Mouse (Mus musculus): Measurements from ENCODE around the gene Rftn2. TPM values are rescaled to one million over a fixed set of nuclear protein-coding genes. Genes with fewer than 3 reads are reported as not detected.

Gene Rftn2
- polyA plus RNA-seq, 1 experiment from 2014 or later: 8.6 TPM

DNA sequence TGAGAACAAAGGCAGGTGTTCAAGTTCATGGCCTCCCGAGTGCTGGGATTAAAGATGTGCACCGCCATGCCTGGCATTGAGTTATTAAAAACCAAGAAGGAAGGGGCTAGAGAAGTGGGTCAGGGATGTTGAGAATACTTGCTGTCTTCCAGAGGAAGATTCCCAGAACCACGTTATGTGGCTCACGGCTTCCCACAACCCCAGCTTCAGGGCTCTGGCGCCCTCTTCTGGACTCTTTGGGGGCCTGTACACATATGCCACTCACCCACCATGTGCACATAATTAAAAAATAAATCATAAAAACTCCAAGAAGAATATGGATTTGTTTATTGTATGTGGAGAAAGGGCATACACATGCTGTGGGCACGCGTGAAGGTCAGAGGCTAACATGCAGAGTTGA is 64.7 kb downstream of the Rftn2 start:
- no peaks in the 10 kb centered on the region for H3K27me3 ChIP-seq (replicated peaks)
- H3K27ac ChIP-seq: no peak overlapping the region
- no peak for ATAC-seq (ENCODE audit: insufficient read depth, low FRiP score, low read depth)
- no peak overlapping the region for H3K4me2 ChIP-seq
- no peaks in the 10 kb centered on the region for H3K9me3 ChIP-seq
- H3K4me3 ChIP-seq (replicated peaks): no peak overlapping the region
- WGBS: 69% methylated on average over 7 of the region's 7 CpGs
- H3K36me3 ChIP-seq: peaks cover 11% of the 10 kb centered on the region; the same call in 1 of the 2 replicates
- H3K9ac ChIP-seq: no peak overlapping the region
- no peaks in the 10 kb centered on the region for H3K4me1 ChIP-seq

DNA sequence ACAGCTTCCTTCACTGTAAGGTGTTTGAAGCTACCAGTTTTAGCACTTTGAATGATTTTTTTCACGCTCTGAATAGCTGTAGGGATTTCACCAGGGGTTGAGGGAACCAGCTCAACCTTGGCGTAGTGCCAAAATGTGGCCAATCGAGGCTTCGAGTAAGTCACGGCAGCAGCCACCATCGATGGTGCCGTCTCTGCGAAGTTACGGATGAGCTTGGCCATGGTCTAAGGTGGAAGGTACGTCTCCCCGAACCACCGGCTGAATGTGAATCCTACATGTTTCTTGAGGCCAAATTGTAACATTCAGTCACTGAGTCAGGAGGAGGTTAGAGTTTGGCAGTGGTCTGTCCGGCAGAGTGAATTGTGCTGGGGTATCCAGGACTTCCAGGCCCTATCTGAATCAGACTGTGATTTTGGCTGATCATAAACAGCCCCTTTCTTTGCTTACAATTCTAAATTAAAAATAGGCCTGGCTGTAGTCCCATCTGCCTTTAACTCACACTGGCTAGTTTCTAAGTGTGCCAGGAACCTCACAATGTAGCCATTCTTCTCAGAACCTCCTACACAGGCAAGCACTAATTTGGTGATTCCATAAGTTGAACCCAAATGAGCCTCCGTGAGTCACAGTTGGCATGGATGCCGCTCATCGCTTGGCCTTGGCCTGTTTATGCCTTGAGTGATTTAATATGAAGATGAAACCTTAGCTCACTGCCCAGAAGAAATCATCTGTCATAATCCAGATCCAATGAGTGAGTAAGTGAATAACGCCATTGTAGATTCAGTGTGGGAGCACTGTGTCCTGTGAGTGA is 65.5 kb downstream of the Rftn2 start:
- Histone ChIP-seq H3K9ac (no peak overlapping the region), H3K4me1 (no peaks in the 10 kb centered on the region), H3K27me3 (replicated peaks) (no peaks in the 10 kb centered on the region), H3K27ac (no peak overlapping the region), H3K4me3 (replicated peaks) (no peak overlapping the region), H3K4me2 (no peak overlapping the region), H3K9me3 (no peaks in the 10 kb centered on the region), H3K36me3 (peaks cover 11% of the 10 kb centered on the region; the same call in 1 of the 2 replicates)
- 86% methylated on average over 17 of the region's 17 CpGs for WGBS
- 0 out of 2 replicates have a peak, but pooled peaks have one; percentile 14 for ATAC-seq (ENCODE audit: insufficient read depth, low FRiP score, low read depth)

DNA sequence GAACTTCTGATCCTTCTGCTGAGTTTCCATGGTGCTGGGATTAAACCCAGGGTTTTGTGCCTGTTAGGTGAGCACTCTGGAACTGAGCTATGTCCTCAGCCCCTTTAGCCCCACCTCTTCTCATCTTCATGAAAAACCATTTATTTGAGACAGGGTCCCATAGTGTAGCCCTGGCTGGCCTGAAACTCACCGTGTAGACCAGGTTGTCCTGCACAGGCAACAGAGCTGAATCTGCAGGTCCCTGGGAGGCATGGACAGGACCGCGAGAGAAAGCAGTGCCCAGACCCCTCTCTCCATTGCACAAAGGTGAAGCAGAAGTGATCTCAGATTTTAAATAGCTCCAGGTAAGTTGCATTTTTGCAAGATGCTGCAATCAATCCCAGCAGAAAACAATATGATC is 66.4 kb downstream of the Rftn2 start:
- no peak overlapping the region for H3K4me3 ChIP-seq (replicated peaks)
- 91% methylated on average over 3 of the region's 3 CpGs for WGBS
- ATAC-seq (ENCODE audit: insufficient read depth, low FRiP score, low read depth): no peak

DNA sequence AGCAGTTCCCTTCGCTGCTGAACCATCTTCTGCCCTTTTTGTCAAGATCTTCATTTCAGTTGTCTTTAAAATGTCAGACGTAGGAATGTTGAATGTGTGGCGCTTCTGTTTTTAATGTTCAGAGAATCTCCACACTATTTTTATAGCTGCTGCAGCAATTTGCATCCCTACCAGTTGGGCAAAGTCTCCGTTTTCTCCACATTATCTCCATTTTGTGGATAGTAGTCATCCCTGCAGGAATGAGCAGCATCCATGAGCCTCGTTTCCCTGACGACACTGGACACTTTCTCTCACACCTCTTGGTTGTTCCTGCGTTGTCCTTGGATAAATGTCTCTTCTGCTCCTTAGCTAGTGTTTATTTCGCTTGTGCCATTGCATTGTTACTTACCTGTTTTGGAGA is 67.8 kb downstream of the Rftn2 start:
- H3K36me3 ChIP-seq: peaks cover 11% of the 10 kb centered on the region; the same call in 1 of the 2 replicates
- H3K9ac ChIP-seq: no peak overlapping the region
- H3K4me2 ChIP-seq: no peak overlapping the region
- H3K27me3 ChIP-seq (replicated peaks): no peaks in the 10 kb centered on the region
- no peaks in the 10 kb centered on the region for H3K9me3 ChIP-seq
- ATAC-seq (ENCODE audit: insufficient read depth, low FRiP score, low read depth): no peak
- H3K27ac ChIP-seq: no peak overlapping the region
- 93% methylated on average over 8 of the region's 8 CpGs for WGBS
- no peak overlapping the region for H3K4me3 ChIP-seq (replicated peaks)
- no peaks in the 10 kb centered on the region for H3K4me1 ChIP-seq

More for the DNA sequence above, 66.4 kb downstream of the Rftn2 start:
- Histone ChIP-seq H3K36me3 (peaks cover 11% of the 10 kb centered on the region; the same call in 1 of the 2 replicates), H3K27ac (no peak overlapping the region), H3K27me3 (replicated peaks) (no peaks in the 10 kb centered on the region), H3K4me2 (no peak overlapping the region), H3K4me1 (no peaks in the 10 kb centered on the region), H3K9me3 (no peaks in the 10 kb centered on the region), H3K9ac (no peak overlapping the region)

DNA sequence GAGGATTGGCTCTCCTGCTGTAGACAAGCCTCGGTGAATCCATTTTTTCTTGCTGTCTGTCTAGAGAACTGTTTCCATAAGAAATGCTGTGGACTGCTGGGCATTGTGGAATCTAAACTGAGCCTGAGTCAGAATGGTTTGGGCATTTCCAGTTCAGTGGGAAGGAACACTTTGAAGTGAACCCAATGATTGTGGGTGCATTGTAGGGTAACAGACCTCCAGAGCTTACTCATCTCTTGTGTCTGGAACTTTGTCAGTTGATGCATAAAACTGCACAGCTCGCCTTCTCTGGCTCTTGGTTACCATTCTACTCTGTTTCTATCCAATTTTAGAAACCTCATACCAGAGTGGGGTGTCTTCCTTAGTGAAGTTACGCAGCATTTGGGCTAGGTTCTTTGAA is 68.4 kb downstream of the Rftn2 start:
- Histone ChIP-seq H3K4me3 (replicated peaks) (no peak overlapping the region), H3K27ac (no peak overlapping the region), H3K4me2 (no peak overlapping the region), H3K4me1 (no peaks in the 10 kb centered on the region), H3K27me3 (replicated peaks) (no peaks in the 10 kb centered on the region), H3K36me3 (peaks cover 11% of the 10 kb centered on the region; the same call in 1 of the 2 replicates), H3K9me3 (no peaks in the 10 kb centered on the region), H3K9ac (no peak overlapping the region; the same call in 1 of the 2 replicates)
- 87% methylated on average over 3 of the region's 3 CpGs for WGBS
- no peak for ATAC-seq (ENCODE audit: insufficient read depth, low FRiP score, low read depth)

DNA sequence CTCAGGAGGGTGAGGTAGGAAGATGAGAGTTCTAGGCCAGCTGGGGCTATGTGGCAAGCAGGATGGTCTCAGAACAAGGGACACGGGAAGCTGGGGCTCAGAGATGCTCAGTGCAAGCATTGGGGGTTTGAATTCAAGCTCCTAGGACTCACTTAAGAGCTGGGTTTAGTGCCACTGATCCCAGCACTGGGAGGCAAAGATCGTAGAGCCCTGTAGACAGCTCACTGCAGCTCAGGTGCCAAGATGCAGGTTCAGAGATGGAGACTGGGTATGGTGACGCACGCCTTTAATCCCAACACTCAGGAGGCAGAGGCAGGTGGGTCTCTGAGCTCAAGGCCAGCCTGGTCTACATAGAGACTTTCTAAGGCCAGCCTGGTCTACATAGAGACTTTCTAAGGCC is 69.3 kb downstream of the Rftn2 start:
- Histone ChIP-seq H3K9me3 (no peaks in the 10 kb centered on the region), H3K4me3 (replicated peaks) (no peak overlapping the region), H3K4me1 (no peaks in the 10 kb centered on the region), H3K9ac (no peak overlapping the region), H3K4me2 (no peak overlapping the region), H3K27me3 (replicated peaks) (no peaks in the 10 kb centered on the region), H3K27ac (no peak overlapping the region), H3K36me3 (peaks cover 12% of the 10 kb centered on the region; the same call in 1 of the 2 replicates)
- no peak for ATAC-seq (ENCODE audit: insufficient read depth, low FRiP score, low read depth)
- WGBS: 91% methylated on average over 4 of the region's 4 CpGs

DNA sequence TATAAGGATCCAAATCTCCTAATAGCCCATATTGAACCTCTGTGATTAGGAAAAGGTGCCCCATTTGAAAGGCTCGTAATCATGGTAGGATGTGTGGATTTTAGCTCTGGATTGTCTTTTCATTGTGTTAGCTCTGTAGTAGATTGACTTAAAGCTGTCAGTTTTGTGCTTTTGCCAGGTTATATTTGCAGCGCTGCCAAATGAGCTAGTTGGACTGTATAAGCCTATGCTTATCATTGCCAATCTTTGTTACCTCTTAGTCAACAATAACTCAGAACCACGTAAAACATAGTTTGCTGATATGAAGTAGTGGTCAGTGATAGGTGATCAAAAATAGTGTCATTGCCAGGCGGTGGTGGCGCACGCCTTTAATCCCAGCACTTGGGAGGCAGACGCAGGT is 81.0 kb downstream of the Rftn2 start:
- no peak overlapping the region for H3K4me2 ChIP-seq
- H3K9me3 ChIP-seq: no peaks in the 10 kb centered on the region
- WGBS: 93% methylated on average over 7 of the region's 7 CpGs
- peaks cover 26% of the 10 kb centered on the region for H3K36me3 ChIP-seq
- ATAC-seq (ENCODE audit: insufficient read depth, low FRiP score, low read depth): no peak
- H3K27ac ChIP-seq: no peak overlapping the region
- H3K4me1 ChIP-seq: no peaks in the 10 kb centered on the region
- H3K4me3 ChIP-seq (replicated peaks): no peak overlapping the region
- no peaks in the 10 kb centered on the region for H3K27me3 ChIP-seq (replicated peaks)
- H3K9ac ChIP-seq: no peak overlapping the region

DNA sequence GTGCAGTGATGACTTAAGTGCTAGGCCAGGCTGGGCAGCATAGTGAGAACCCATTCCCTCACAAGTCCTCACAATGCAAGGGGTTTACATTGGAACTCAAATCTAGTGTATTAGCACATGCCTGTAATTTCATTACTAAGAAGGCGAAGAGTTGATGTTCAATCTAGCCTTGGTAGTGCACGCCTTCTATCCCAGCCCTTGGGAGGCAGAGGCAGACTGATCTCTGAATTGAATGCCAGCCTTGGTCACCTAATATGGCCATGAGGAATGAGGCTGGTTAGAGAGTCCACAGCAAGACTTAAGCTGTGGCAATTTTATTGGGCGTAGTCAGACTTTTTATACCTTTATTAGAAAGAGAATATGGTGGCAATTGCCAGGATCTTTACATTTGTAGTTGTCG is 82.2 kb downstream of the Rftn2 start:
- H3K4me3 ChIP-seq (replicated peaks): no peak overlapping the region
- H3K27me3 ChIP-seq (replicated peaks): no peaks in the 10 kb centered on the region
- peaks cover 27% of the 10 kb centered on the region for H3K36me3 ChIP-seq
- no peak for ATAC-seq (ENCODE audit: insufficient read depth, low FRiP score, low read depth)
- WGBS: 97% methylated on average over 4 of the region's 4 CpGs
- H3K9ac ChIP-seq: no peak overlapping the region
- H3K9me3 ChIP-seq: no peaks in the 10 kb centered on the region
- no peak overlapping the region for H3K27ac ChIP-seq
- H3K4me2 ChIP-seq: no peak overlapping the region
- H3K4me1 ChIP-seq: no peaks in the 10 kb centered on the region

DNA sequence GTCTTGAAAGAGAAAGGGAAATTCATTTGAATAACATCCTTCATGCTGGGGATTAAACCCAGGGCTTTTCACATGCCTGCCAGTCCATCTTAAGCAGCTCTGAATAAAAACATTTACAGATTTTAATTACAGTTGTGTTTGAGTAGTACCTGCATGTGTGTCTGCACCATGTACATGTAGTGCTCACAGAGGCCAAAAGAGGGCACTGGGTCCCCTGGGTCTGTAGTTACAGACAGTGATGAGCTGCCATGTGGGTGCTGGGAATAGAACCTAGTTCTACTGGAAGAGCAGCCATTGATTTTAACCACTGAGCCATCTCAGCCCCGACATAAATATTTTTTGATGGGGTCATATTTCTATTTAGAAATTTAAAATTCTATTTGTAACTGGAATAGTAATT is 90.7 kb downstream of the Rftn2 start:
- no peak for ATAC-seq (ENCODE audit: insufficient read depth, low FRiP score, low read depth)
- Histone ChIP-seq H3K36me3 (peaks cover 12% of the 10 kb centered on the region; the same call in 1 of the 2 replicates), H3K9me3 (no peaks in the 10 kb centered on the region), H3K4me2 (no peak overlapping the region), H3K27ac (no peak overlapping the region), H3K27me3 (replicated peaks) (no peaks in the 10 kb centered on the region), H3K4me1 (peaks cover 5% of the 10 kb centered on the region), H3K4me3 (replicated peaks) (no peak overlapping the region), H3K9ac (no peak overlapping the region)
- WGBS: 92% methylated on average over 1 of the region's 1 CpGs

DNA sequence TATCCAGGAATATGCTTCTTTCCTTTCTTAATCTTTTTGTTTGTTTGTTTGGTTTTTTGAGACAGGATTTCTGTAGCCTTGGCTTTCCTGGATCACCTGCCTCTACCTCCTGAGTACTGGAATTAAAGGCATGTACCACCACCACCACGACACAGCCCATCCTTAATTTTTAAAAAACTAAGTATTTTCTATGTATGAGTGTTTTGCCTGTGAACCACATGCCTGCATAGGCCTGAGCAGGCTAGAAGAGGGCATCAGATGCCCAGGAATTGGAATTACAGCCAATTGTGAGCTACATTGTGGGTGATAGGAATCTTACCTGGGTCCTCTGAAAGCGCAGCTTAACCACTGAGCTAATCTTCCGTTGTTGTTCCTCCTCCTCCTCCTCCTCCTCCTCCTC is 92.3 kb downstream of the Rftn2 start:
- no peak overlapping the region for H3K4me2 ChIP-seq
- H3K9ac ChIP-seq: no peak overlapping the region
- 90% methylated on average over 3 of the region's 3 CpGs for WGBS
- no peaks in the 10 kb centered on the region for H3K9me3 ChIP-seq
- H3K27me3 ChIP-seq (replicated peaks): no peaks in the 10 kb centered on the region
- peaks cover 5% of the 10 kb centered on the region for H3K4me1 ChIP-seq
- no peak overlapping the region for H3K27ac ChIP-seq
- no peak for ATAC-seq (ENCODE audit: insufficient read depth, low FRiP score, low read depth)
- no peak overlapping the region for H3K4me3 ChIP-seq (replicated peaks)
- peaks cover 4% of the 10 kb centered on the region; the same call in 1 of the 2 replicates for H3K36me3 ChIP-seq

DNA sequence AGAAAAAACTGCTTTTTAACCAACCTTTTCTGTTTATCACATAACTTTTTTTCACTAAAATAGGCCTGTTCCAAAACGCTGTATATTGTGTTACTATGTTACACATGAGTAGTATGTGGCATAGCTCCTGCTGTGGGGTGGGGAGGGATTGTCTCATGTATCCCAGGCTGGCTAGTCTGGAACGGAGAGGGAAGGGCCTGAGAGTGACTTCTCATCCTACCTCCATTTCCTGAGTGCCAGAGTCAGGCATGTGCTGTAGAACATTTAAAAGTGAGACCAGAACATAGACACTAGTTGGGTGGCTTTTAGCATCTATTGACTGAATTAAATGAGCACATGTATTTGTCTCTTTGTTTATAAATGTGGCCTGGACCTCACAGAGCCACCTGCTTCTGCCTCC is 93.4 kb downstream of the Rftn2 start:
- Histone ChIP-seq H3K4me3 (replicated peaks) (no peak overlapping the region), H3K4me1 (peaks cover 5% of the 10 kb centered on the region), H3K27ac (no peak overlapping the region), H3K27me3 (replicated peaks) (no peaks in the 10 kb centered on the region), H3K9ac (no peak overlapping the region), H3K4me2 (peak overlapping the region; percentile 29; the same call in 1 of the 2 replicates), H3K36me3 (peaks cover 4% of the 10 kb centered on the region; the same call in 1 of the 2 replicates), H3K9me3 (no peaks in the 10 kb centered on the region)
- 64% methylated on average over 2 of the region's 2 CpGs for WGBS
- ATAC-seq (ENCODE audit: insufficient read depth, low FRiP score, low read depth): no peak

DNA sequence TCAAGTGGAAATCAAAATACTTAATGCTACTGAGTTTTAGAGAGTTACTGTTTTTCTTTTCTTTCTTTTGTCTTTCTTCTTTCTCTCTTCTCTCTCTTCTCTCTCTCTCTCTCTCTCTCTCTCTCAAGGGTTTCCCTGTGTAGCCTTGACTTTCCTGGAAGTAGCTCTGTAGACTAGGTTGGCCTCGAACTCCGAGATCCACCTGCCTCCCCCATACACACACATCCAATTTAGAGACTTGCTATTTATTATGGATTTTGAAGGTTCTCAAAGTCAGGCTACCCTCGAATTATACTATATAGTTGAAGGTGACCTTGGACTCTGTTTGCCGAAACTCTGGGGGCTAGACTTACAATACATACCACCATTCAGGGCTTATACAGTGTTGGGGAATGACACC is 94.3 kb downstream of the Rftn2 start:
- no peaks in the 10 kb centered on the region for H3K27me3 ChIP-seq (replicated peaks)
- WGBS: 58% methylated on average over 4 of the region's 4 CpGs
- H3K4me3 ChIP-seq (replicated peaks): peak overlapping the region; percentile 98
- no peak for ATAC-seq (ENCODE audit: insufficient read depth, low FRiP score, low read depth)
- no peaks in the 10 kb centered on the region for H3K36me3 ChIP-seq
- peak overlapping the region; percentile 99; the same call in 1 of the 2 replicates for H3K27ac ChIP-seq
- H3K9me3 ChIP-seq: no peaks in the 10 kb centered on the region
- H3K4me2 ChIP-seq: peak overlapping the region; percentile 57
- H3K9ac ChIP-seq: 0 out of 2 replicates have a peak overlapping the region, but pooled peaks have one; percentile 100
- peaks cover 5% of the 10 kb centered on the region for H3K4me1 ChIP-seq

Data from stomach, embryonic 15.5 days (tissue).